8 mouse cellular contexts compared by ENCODE assay signal in the genomic region with DNA sequence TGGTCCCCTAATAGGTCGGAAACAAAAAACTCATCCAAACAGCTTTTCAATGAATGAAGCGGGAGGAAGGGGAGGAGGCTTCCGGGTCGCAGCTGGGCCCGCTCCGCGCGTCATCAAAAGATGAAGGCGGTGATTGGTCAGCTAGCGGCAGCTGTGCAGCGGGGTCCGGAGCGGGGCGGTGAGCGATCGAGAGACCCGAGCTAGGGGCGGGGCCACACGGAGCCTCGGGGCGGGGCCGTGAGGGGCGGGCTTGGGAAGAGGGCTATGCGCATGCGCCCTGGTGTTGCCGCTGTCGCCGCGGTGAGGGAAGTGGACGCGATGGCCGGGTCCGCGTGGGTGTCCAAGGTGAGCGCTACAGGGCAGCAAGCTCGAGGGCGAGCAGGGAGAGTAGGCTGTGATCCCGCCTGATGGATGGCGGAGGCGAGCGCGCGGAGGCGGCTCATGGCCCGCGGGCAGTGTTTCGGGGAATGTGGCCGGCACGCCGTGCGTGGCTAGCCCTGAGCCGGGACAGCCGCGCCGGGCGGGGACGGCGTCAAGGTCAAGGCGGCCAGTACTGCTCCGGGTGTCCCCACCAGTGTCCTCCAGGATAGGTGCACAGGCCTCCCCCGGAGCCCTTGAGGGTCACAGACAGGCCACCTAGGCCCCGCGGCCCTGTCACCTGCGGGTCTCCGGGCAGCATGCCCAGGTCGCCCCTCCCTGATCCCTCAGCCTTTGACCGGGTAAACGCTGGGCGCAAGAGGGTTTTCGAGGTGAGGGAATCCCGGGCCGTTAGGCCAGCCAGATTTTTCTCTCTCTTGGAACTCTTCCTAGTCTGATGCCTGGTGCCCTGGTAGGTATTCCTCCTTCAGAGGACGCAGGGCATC. TPM values are rescaled to one million over a fixed set of nuclear protein-coding genes. Genes with fewer than 3 reads are reported as not detected.
DNase-seq lines count a peak whose midpoint lies in the region; ATAC-seq lines count a peak whose summit lies in the region.

Gene Idh3a, plus strand, starts transcription at position 136 of the 863 bp plus-strand sequence.

- 0% methylated on average over 55 of the region's 73 CpGs for WGBS in hindbrain, embryonic 16.5 days
- WGBS in macrophage (ENCODE audit: missing documents), result under 1% methylated on average over 73 of the region's 73 CpGs

- H3K27ac ChIP-seq in hindbrain, embryonic 16.5 days (ENCODE audit: low read depth, low read length), result peak within 1 kb of the TSS; percentile 72
- 0 out of 2 replicates have a peak within 1 kb of the TSS, but pooled peaks have one; percentile 7 for H3K27ac ChIP-seq in macrophage

- H3K27me3 ChIP-seq in hindbrain, embryonic 16.5 days (replicated peaks; ENCODE audit: control insufficient read depth, insufficient read depth, low read length), result no peaks in the 10 kb centered on the region

- peak within 1 kb of the TSS; percentile 98 for H3K4me3 ChIP-seq in hindbrain, embryonic 16.5 days (ENCODE audit: low read length)
- peak within 1 kb of the TSS; percentile 56 for H3K4me3 ChIP-seq in macrophage (ENCODE audit: inconsistent target)

- peak within 1 kb of the TSS; percentile 88 for H3K4me2 ChIP-seq in hindbrain, embryonic 16.5 days (ENCODE audit: low read length)

- peak within 1 kb of the TSS; percentile 97 for H3K9ac ChIP-seq in hindbrain, embryonic 16.5 days (ENCODE audit: low read depth, low read length)

- no peaks in the 10 kb centered on the region for H3K9me3 ChIP-seq in hindbrain, embryonic 16.5 days (ENCODE audit: control insufficient read depth, low read length)

- peak; percentile 99 for ATAC-seq in hindbrain, embryonic 16.5 days

- peaks cover 15% of the 10 kb centered on the region for H3K4me1 ChIP-seq in hindbrain, embryonic 16.5 days (ENCODE audit: control insufficient read depth, insufficient read depth, low read depth, low read length)

- H3K79me2 ChIP-seq in macrophage (ENCODE audit: inconsistent target), result peaks cover 23% of the 10 kb centered on the region; the same call in 1 of the 2 replicates

- peaks cover 8% of the 10 kb centered on the region for H3K36me3 ChIP-seq in hindbrain, embryonic 16.5 days (ENCODE audit: control insufficient read depth, insufficient read depth, low read length)
- H3K36me3 ChIP-seq in macrophage (ENCODE audit: inconsistent target), result no peaks in the 10 kb centered on the region

- DNase-seq in T-cell, adult 2 months (ENCODE audit: low spot score), result peak; percentile 98
- DNase-seq in cerebellum, postnatal 36 days, result peak; percentile 93 to 96
- peak; percentile 98 for DNase-seq in gastrocnemius, adult 18-20 months (ENCODE audit: low spot score)
- DNase-seq in left cerebral cortex, adult 18-20 months (ENCODE audit: low spot score in 2 of 2), result peak; percentile 98 to 99
- DNase-seq in right cerebral cortex, adult 18-20 months, result peak; percentile 98
- DNase-seq in urinary bladder, postnatal 10 days (ENCODE audit: low spot score), result peak; percentile 91

RNA-seq across cellular contexts. Expression of gene Idh3a, which starts in this region (rescaled TPM):
- 100 to 1,000 TPM; 491 to 527 TPM for total RNA-seq in gastrocnemius, adult 18-20 months (2021)
- 164 and 191 TPM in 2 replicates for polyA plus RNA-seq in hindbrain, embryonic 16.5 days (2015; fragmentation: Nextera tagmentation; extraction: Ambion mirVana)
- 100 to 1,000 TPM; 194 to 212 TPM for total RNA-seq in left cerebral cortex, adult 18-20 months (2021)
- total RNA-seq in macrophage (2018; cell fraction: chromatin; rRNA removed), result 10 to 100 TPM in 15 of 26 experiments, 1 to 10 TPM in 11; 3.1 to 19.5 (median 11.7) TPM
- 10 to 100 TPM; 15.4 to 24.9 (median 18.8) TPM for total RNA-seq in macrophage (2018; cell fraction: cytosol; rRNA removed)
- total RNA-seq in macrophage (2018; cell fraction: nucleus; rRNA removed), result 10 to 100 TPM in 14 of 26 experiments, 1 to 10 TPM in 12; 4.2 to 42.8 (median 10.5) TPM
- 15.2 to 61.4 TPM (median 20.5 TPM) in 3 replicates for polyA plus RNA-seq in macrophage (2018)

Comparison
In these comparisons a context has a peak if more than half of its experiments do, and no peak if none do; other contexts are left out.
1. Peak in every context shown above with its lines: DNase-seq, ATAC-seq, H3K4me3 ChIP-seq and H3K27ac ChIP-seq.